ENCODE assay signal across 9 mouse cellular contexts in the genomic region with DNA sequence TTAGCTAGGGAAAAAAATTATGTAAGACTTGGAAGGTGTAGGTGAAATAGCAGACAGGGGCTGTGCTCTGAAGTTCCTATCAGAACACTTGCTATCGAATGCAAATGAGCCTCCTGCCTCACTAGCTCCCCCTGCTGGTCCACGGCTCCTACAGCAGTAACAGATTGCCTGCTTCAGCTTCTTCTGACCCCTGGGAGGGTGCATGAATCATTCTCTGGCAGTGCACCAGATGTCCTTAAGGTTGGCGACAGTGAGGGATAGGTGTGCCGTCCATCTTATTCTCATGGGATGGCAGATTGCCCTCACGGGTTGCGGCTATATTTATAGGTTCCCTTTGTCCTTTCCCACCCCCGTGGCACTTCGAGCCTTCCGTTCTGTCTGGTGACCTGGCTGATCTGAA.
DNase-seq lines count a peak whose midpoint lies in the region; ATAC-seq lines count a peak whose summit lies in the region.
"Had no signal": no experiment of that assay in that cellular context is flagged by ENCODE, and none has a peak within 500 bp of the region (broad histone marks: within the 10 kb centered on the region; RNA-seq: fewer than 3 reads in every experiment).

No protein-coding gene starts in this region.

- no peak overlapping the region for H3K4me3 ChIP-seq in lung, embryonic 16.5 days (ENCODE audit: low read length)
- H3K4me3 ChIP-seq: limb, embryonic 12.5 days had no signal

- no peaks in the 10 kb centered on the region for H3K9me3 ChIP-seq in lung, embryonic 16.5 days (ENCODE audit: control insufficient read depth, low read length)
- H3K9me3 ChIP-seq: limb, embryonic 12.5 days had no signal

- no peak overlapping the region for H3K27ac ChIP-seq in lung, embryonic 16.5 days (ENCODE audit: low read length)
- H3K27ac ChIP-seq: limb, embryonic 12.5 days had no signal

- no peaks in the 10 kb centered on the region for H3K27me3 ChIP-seq in lung, embryonic 16.5 days (ENCODE audit: control insufficient read depth, insufficient read depth, low read depth, low read length)
- H3K27me3 ChIP-seq: limb, embryonic 12.5 days had no signal

- no peak overlapping the region for H3K4me2 ChIP-seq in lung, embryonic 16.5 days (ENCODE audit: low read depth, low read length)
- H3K4me2 ChIP-seq: limb, embryonic 12.5 days had no signal

- 0 out of 2 replicates have a peak, but pooled peaks cover 2% of the 10 kb centered on the region for H3K4me1 ChIP-seq in lung, embryonic 16.5 days (replicated peaks; ENCODE audit: control insufficient read depth, insufficient read depth, low read length)
- H3K4me1 ChIP-seq: limb, embryonic 12.5 days had no signal

- ATAC-seq in lung, embryonic 16.5 days (ENCODE audit: low read depth) = 0 out of 2 replicates have a peak, but pooled peaks have one; percentile 23

- H3K36me3 ChIP-seq in lung, embryonic 16.5 days (ENCODE audit: control insufficient read depth, insufficient read depth, low read length) = no peaks in the 10 kb centered on the region
- H3K36me3 ChIP-seq: limb, embryonic 12.5 days had no signal

- DNase-seq in 416B (ENCODE audit: low read depth) = peak; percentile 51
- peak; percentile 49 for DNase-seq in WW6 (ENCODE audit: low read depth, low spot score)
- DNase-seq in cerebellum, postnatal 4 days (ENCODE audit: low spot score in 2 of 2) = peak; percentile 48 to 80
- DNase-seq in heart, adult 8-10 months (ENCODE audit: low spot score) = peak; percentile 70
- peak; percentile 76 to 79 for DNase-seq in kidney, postnatal 25 days
- DNase-seq in right cerebral cortex, postnatal 14 days = peak; percentile 85
- DNase-seq in urinary bladder, postnatal 4 days (ENCODE audit: low spot score in 2 of 2) = peak; percentile 51 to 82

- WGBS in lung, embryonic 16.5 days = 26% methylated on average over 9 of the region's 9 CpGs

- no peak overlapping the region for H3K9ac ChIP-seq in lung, embryonic 16.5 days (ENCODE audit: low read length)
- H3K9ac ChIP-seq: limb, embryonic 12.5 days had no signal
